Mouse (Mus musculus) limb, embryonic 14.5 days (tissue): ENCODE measurements at regions not wholly inside any gene's neighbourhood (a gene's known extent, or its start where the extent isn't known, plus 50 kb on each side); places are given as distances from the start of the nearest gene placed in this dataset.

Experiments
- ATAC-seq: fragments of 200-750 bp; cut with Nextera tagmentation; 2 replicates; pipeline ENCODE4 v1.8.0; 2017; ENCODE audit warnings: low read depth, moderate number of reproducible peaks, moderate TSS enrichment; ENCODE audit not compliant: low FRiP score
- DNase-seq: peaks from one replicate; pipeline ENCODE4 v3.0.0-alpha.2; 2015; ENCODE audit warnings: low spot score
- H3K27ac ChIP-seq: fragments of 300-500 bp; sonication (generic); replicated peaks from 2 replicates; pipeline ENCODE4 v1.5.1; 2014; ENCODE audit warnings: low read depth, mild to moderate bottlenecking, low read length, moderate library complexity, mixed read lengths
- H3K27me3 ChIP-seq: fragments of 300-500 bp; sonication (generic); 2 replicates; pipeline ENCODE4 v1.6.1; 2014; ENCODE audit warnings: low read length, mixed read lengths; ENCODE audit not compliant: control insufficient read depth, insufficient read depth
- H3K36me3 ChIP-seq: fragments of 300-500 bp; sonication (generic); 2 replicates; pipeline ENCODE4 v1.6.1; 2014; ENCODE audit warnings: mild to moderate bottlenecking, low read length, moderate library complexity, mixed read lengths; ENCODE audit not compliant: control insufficient read depth, insufficient read depth
- H3K4me1 ChIP-seq: fragments of 300-500 bp; sonication (generic); 2 replicates; pipeline ENCODE4 v1.6.1; 2014; ENCODE audit warnings: antibody characterized with exemption, low read length, mixed read lengths; ENCODE audit not compliant: control insufficient read depth, insufficient read depth
- H3K4me2 ChIP-seq: fragments of 300-500 bp; sonication (generic); replicated peaks from 2 replicates; pipeline ENCODE4 v1.6.1; 2014; ENCODE audit warnings: low read depth, mild to moderate bottlenecking, low read length, moderate library complexity; ENCODE audit not compliant: severe bottlenecking
- H3K4me3 ChIP-seq: fragments of 300-500 bp; sonication (generic); replicated peaks from 2 replicates; pipeline ENCODE4 v1.5.1; 2014; ENCODE audit warnings: low read length
- H3K9ac ChIP-seq: fragments of 300-500 bp; sonication (generic); 2 replicates; pipeline ENCODE4 v1.6.1; 2014; ENCODE audit warnings: mild to moderate bottlenecking, low read depth, low read length, moderate library complexity; ENCODE audit not compliant: severe bottlenecking
- H3K9me3 ChIP-seq: fragments of 300-500 bp; sonication (generic); 2 replicates; pipeline ENCODE4 v1.6.1; 2016; ENCODE audit warnings: low read length; ENCODE audit not compliant: control insufficient read depth
- POLR2A ChIP-seq: fragments of 200-500 bp; IDR thresholded peaks from 2 replicates; pipeline ENCODE4 v1.8.0; 2012; ENCODE audit warnings: inconsistent platforms, mild to moderate bottlenecking, moderate library complexity, borderline replicate concordance; ENCODE audit not compliant: insufficient read depth, insufficient read length; ENCODE audit errors: extremely low read depth
- WGBS: fragments of 180-500 bp; shearing (Covaris S2); extraction: QIAGEN DNeasy Blood & Tissue Kit; methylation state at CpG from one replicate; pipeline ENCODE4 v1.1.7; 2014; 5-methylcytosine and 5-hydroxymethylcytosine counted together

DNA sequence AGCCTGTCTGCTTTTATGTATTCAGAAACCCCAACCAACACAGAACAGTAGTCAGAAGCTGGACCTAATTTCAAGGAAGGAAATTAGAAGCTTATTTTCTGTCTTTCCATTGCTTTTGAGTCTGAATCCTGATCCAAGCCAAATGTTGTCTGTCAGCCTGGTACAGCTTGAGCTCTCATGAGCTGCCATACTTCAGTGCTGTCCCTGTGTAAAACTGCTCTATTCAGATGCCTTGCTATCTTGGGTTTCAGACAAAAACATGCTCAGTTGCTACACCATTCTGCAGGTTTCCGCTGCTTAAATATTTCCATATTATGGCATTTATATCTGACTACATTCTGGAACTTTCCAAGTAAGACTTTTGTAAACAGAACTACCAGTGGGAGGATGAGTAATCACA lies 1403.2 kb downstream of the Epha7 start:
- no peak overlapping the region for H3K27ac ChIP-seq
- H3K9ac ChIP-seq, result no peak overlapping the region
- H3K4me3 ChIP-seq, result no peak overlapping the region
- H3K4me1 ChIP-seq, result no peaks in the 10 kb centered on the region
- H3K9me3 ChIP-seq, result no peaks in the 10 kb centered on the region
- 73% methylated on average over 1 of the region's 1 CpGs for WGBS
- no peaks in the 10 kb centered on the region for H3K36me3 ChIP-seq
- H3K27me3 ChIP-seq, result no peaks in the 10 kb centered on the region
- TF ChIP-seq POLR2A, result no peak
- H3K4me2 ChIP-seq, result no peak overlapping the region
- no peak for ATAC-seq
- no peak for DNase-seq

DNA sequence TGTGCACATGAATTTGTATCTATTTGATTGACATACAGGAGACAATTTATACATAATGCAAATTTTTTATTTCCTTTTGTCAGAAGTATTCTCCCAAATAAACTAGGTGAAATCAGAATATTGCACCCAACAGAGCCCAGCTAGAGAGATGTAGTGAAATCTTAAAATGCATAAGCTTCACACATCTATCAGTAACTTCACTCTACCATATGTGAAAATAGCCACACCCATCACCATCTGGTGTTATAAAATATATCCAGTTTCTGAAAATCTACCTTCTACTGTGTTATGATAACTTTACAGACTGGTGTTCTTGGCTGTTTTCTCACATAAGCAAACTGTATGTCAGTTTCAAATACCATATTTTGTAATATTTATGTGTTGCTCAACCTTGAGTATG lies 1414.2 kb downstream of the Epha7 start:
- no peaks in the 10 kb centered on the region for H3K27me3 ChIP-seq
- H3K4me1 ChIP-seq, result no peaks in the 10 kb centered on the region
- DNase-seq, result no peak
- TF ChIP-seq POLR2A, result no peak
- H3K27ac ChIP-seq, result no peak overlapping the region
- H3K9ac ChIP-seq, result no peak overlapping the region
- H3K4me3 ChIP-seq, result no peak overlapping the region
- no peaks in the 10 kb centered on the region for H3K36me3 ChIP-seq
- H3K9me3 ChIP-seq, result no peaks in the 10 kb centered on the region
- no peak for ATAC-seq
- H3K4me2 ChIP-seq, result no peak overlapping the region

DNA sequence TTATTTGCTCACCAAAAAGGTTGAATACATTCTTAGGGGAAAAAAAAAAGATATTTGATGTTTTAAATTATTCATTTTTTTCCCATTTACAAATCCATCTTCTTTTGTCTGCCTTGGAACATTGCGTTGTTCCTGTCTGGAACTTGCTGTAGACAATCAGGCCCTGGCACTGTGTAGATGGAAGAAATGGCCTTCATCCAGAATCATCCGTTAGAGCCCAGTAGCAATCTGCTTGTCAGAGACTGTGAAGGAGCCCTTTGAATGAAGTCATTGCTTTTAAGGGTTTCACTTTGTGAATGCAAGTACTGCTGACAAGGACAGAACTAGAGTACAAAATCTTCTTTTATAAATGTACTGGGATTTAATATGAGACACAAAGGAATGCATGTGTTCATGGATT lies 1449.2 kb downstream of the Epha7 start:
- H3K36me3 ChIP-seq, result no peaks in the 10 kb centered on the region
- TF ChIP-seq POLR2A, result no peak
- H3K9ac ChIP-seq, result no peak overlapping the region
- DNase-seq (no peak), ATAC-seq (no peak)
- no peaks in the 10 kb centered on the region for H3K9me3 ChIP-seq
- H3K4me1 ChIP-seq, result no peaks in the 10 kb centered on the region
- no peaks in the 10 kb centered on the region for H3K27me3 ChIP-seq
- no peak overlapping the region for H3K27ac ChIP-seq
- no peak overlapping the region for H3K4me3 ChIP-seq
- no peak overlapping the region for H3K4me2 ChIP-seq
- 79% methylated on average over 2 of the region's 2 CpGs for WGBS

DNA sequence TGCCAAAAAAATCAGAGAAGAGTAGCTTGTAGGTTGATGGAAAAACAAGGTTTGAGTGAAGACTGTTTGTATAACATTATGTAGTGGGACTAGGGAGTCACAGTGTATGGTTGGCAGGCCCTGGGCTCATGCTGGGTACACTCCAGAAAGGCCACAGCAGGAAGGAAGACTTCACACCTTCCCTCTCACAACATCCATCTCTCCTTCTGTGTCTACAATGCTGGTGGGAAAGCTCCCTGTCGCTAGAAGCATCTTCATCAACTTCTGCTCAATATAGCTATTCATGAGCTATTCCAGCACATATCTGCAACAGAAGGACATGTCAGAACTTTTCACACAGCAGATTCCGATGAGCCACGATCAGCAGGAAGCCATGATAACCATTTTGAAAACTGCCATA lies 1455.1 kb downstream of the Epha7 start:
- ATAC-seq, result no peak
- Histone ChIP-seq H3K4me2 (no peak overlapping the region), H3K27ac (no peak overlapping the region), H3K4me1 (no peaks in the 10 kb centered on the region), H3K9me3 (no peaks in the 10 kb centered on the region), H3K4me3 (no peak overlapping the region), H3K27me3 (no peaks in the 10 kb centered on the region), H3K36me3 (no peaks in the 10 kb centered on the region), H3K9ac (no peak overlapping the region)
- TF ChIP-seq POLR2A, result no peak
- 84% methylated on average over 3 of the region's 3 CpGs for WGBS
- DNase-seq, result no peak

DNA sequence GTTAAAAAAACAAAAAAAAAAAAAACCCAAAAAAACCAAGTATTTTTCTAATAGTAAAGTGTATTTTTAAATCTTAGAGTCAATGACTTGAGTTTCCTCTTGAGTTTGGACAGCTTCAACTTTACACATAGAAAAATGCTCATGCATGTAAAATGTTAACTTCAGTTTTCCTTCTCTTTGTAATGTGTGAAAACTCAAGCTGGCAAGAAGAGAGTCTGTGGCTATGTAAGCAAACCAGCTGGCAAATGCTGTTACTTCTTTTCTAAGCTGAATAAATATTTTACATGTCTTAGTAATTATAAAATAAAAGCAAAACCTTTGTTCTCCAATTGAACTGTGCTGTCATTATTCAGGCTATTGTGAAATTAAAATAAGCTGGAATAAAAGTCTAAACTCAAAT lies 1457.1 kb downstream of the Epha7 start:
- no peaks in the 10 kb centered on the region for H3K4me1 ChIP-seq
- DNase-seq (no peak), ATAC-seq (no peak)
- H3K9ac ChIP-seq, result no peak overlapping the region
- no peak overlapping the region for H3K27ac ChIP-seq
- no peaks in the 10 kb centered on the region for H3K27me3 ChIP-seq
- no peak overlapping the region for H3K4me3 ChIP-seq
- no peak for TF ChIP-seq POLR2A
- no peaks in the 10 kb centered on the region for H3K36me3 ChIP-seq
- no peaks in the 10 kb centered on the region for H3K9me3 ChIP-seq
- H3K4me2 ChIP-seq, result no peak overlapping the region

DNA sequence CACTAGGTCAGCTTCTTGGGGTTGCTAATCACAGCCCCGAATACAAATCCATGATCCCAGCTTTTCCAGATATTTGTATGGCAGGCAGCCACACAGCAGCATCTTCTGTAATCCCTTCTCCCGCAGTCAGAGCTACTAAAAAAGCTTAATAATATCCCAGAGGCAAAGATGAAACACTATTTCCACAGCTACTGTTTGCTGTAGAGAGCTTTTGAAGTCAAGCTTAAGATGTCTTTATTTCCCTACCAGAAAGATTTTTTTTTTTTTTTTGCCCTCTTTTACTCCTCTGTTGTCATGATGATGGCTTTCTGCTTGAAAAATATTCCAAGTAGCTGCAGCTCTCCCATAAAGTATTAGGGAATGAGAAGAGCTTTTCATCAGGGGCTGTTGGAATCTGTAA lies 1499.5 kb downstream of the Epha7 start:
- ATAC-seq, result no peak
- Histone ChIP-seq H3K4me3 (no peak overlapping the region), H3K4me2 (no peak overlapping the region), H3K27ac (no peak overlapping the region), H3K9ac (no peak overlapping the region), H3K27me3 (no peaks in the 10 kb centered on the region), H3K4me1 (no peaks in the 10 kb centered on the region), H3K9me3 (no peaks in the 10 kb centered on the region), H3K36me3 (no peaks in the 10 kb centered on the region)
- no peak for TF ChIP-seq POLR2A
- 53% methylated on average over 2 of the region's 2 CpGs for WGBS
- peak; percentile 6 for DNase-seq
